Mouse (Mus musculus): ENCODE results near the gene Epha4. TPM values are rescaled to one million over a fixed set of nuclear protein-coding genes. Genes with fewer than 3 reads are reported as not detected.

The Epha4 gene
- total and polyA plus RNA-seq, 3 experiments = 3.9 to 26.0 (median 13.0) TPM

DNA sequence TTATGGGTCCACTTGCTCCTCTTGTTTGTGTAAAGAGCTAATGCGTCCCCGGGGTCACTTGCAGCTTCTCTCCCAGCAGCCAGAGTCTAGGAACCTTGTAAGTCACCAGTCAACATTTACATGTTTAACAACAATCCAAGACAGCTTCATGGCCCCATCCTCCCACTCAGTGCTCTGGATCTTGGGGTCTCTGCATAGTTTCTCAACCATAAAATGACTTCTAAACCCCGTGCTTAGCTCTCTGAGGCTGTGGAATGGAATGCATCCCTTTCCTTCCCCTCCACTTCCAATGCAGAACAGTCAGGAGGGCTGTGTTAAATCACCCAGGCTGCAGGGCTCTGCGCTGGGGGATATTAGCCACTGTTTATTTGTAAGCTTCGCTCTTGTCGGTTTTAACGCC is 178.0 kb downstream of the Epha4 start:
- no peak for DNase-seq (ENCODE audit: extremely low read depth)
- Histone ChIP-seq H3K9ac (ENCODE audit: insufficient read depth, low read depth) (no peak overlapping the region), H3K4me1 (ENCODE audit: control insufficient read depth in 1 of 2, insufficient read depth in 2 of 2) (peaks cover 0 to 12% of the 10 kb centered on the region in 2 experiments; a peak in 2 of 4 replicates), H3K79me2 (replicated peaks; ENCODE audit: control insufficient read depth, extremely low read depth, insufficient read depth, poor library complexity, severe bottlenecking) (no peaks in the 10 kb centered on the region), H3K4me3 (replicated peaks in 1 of 3; ENCODE audit: low read depth in 2 of 3, low read length in 2 of 3, poor library complexity in 1 of 3) (no peak overlapping the region), H3K9me3 (replicated peaks; ENCODE audit: low read length) (no peaks in the 10 kb centered on the region), H3K4me2 (ENCODE audit: insufficient read depth, low read depth, poor library complexity, severe bottlenecking) (no peak overlapping the region), H3K27ac (ENCODE audit: insufficient read depth, low read depth) (no peak overlapping the region), H3K36me3 (replicated peaks in 1 of 2; ENCODE audit: control insufficient read depth in 1 of 2, insufficient read depth in 1 of 2, low read length in 1 of 2) (no peaks in the 10 kb centered on the region), H3K27me3 (replicated peaks) (no peaks in the 10 kb centered on the region)
- no peak for TF ChIP-seq JUND (conservative IDR thresholded peaks at IDR 0.05; ENCODE audit: low read depth, low read length)
- TF ChIP-seq CHD1 (IDR thresholded peaks at IDR 0.05; ENCODE audit: low read depth, low read length) = no peak
- no peak for TF ChIP-seq RAD21 (IDR thresholded peaks at IDR 0.05; ENCODE audit: low read depth, low read length)
- TF ChIP-seq ZMIZ1 (IDR thresholded peaks at IDR 0.05; ENCODE audit: low read depth, low read length) = no peak
- TF ChIP-seq E2F4 (IDR thresholded peaks at IDR 0.05; ENCODE audit: insufficient replicate concordance, low read depth, low read length) = no peak
- no peak for TF ChIP-seq SMC3 (IDR thresholded peaks at IDR 0.05; ENCODE audit: low read depth, low read length)
- no peak for TF ChIP-seq PAX5 (IDR thresholded peaks at IDR 0.05; ENCODE audit: low read length)
- no peak for TF ChIP-seq NELFE (IDR thresholded peaks at IDR 0.05; ENCODE audit: low read depth, low read length)
- no peak for TF ChIP-seq USF1 (IDR thresholded peaks at IDR 0.05; ENCODE audit: low read depth, low read length)
- no peak for TF ChIP-seq POLR2A (IDR thresholded peaks at IDR 0.05; ENCODE audit: low read depth, low read length)
- TF ChIP-seq MEF2A (IDR thresholded peaks at IDR 0.05; ENCODE audit: borderline replicate concordance, low read depth, low read length) = no peak
- no peak for TF ChIP-seq TBP (conservative IDR thresholded peaks at IDR 0.05; ENCODE audit: low read depth, low read length)
- no peak for TF ChIP-seq MAZ (IDR thresholded peaks at IDR 0.05; ENCODE audit: low read depth, low read length)
- no peak for TF ChIP-seq ZNF384 (IDR thresholded peaks at IDR 0.05; ENCODE audit: low read depth, low read length)
- no peak for TF ChIP-seq RCOR1 (conservative IDR thresholded peaks at IDR 0.05; ENCODE audit: low read depth, low read length)
- no peak for TF ChIP-seq ZKSCAN1 (IDR thresholded peaks at IDR 0.05; ENCODE audit: borderline replicate concordance, low read depth, low read length)
- dilution Hi-C loops (cut with MboI; ENCODE audit: extremely low pct_ligation_motif_present, extremely low pct_unique_long_range_greater_than_20kb, low sequenced_read_pairs) (no loop called here), in situ Hi-C loops (cut with MboI; ENCODE audit: low pct_ligation_motif_present, low pct_unique_long_range_greater_than_20kb, low sequenced_read_pairs) (no loop called here)

DNA sequence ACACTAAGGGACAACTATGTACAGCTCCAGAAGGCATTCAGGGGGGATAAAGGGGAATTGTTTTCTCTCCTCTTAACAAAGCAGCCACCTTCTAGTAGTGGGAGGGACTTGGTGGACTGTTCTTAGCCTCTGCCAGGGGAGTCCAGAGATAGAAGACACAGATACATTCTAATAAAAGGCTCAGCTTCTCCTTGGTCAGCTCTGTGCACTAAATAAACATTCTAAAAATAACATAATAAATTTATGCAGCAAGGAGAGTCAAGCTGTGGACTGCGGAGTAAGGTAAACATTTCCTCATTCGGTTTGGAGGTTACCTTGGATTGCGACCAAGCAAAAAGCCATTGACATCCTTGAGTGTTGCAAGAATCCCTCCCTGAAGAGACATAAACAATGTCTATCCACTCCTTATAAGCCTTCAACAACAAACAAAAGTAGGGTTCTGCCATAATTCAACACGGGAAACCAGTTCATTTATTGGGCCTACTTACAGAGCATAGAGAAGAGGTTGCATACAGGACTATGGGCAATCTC is 196.2 kb downstream of the Epha4 start:
- no peaks in the 10 kb centered on the region for H3K27me3 ChIP-seq (replicated peaks)
- no peak overlapping the region for H3K4me2 ChIP-seq (ENCODE audit: insufficient read depth, low read depth, poor library complexity, severe bottlenecking)
- in situ Hi-C loops (cut with MboI; ENCODE audit: low pct_ligation_motif_present, low pct_unique_long_range_greater_than_20kb, low sequenced_read_pairs) (no loop called here), dilution Hi-C loops (cut with MboI; ENCODE audit: extremely low pct_ligation_motif_present, extremely low pct_unique_long_range_greater_than_20kb, low sequenced_read_pairs) (no loop called here)
- no peaks in the 10 kb centered on the region for H3K79me2 ChIP-seq (replicated peaks; ENCODE audit: control insufficient read depth, extremely low read depth, insufficient read depth, poor library complexity, severe bottlenecking)
- H3K27ac ChIP-seq (ENCODE audit: insufficient read depth, low read depth) = no peak overlapping the region
- no peaks in the 10 kb centered on the region for H3K36me3 ChIP-seq (replicated peaks in 1 of 2; ENCODE audit: control insufficient read depth in 1 of 2, insufficient read depth in 1 of 2, low read length in 1 of 2)
- no peak overlapping the region for H3K4me3 ChIP-seq (replicated peaks in 1 of 3; ENCODE audit: low read depth in 2 of 3, low read length in 2 of 3, poor library complexity in 1 of 3)
- TF ChIP-seq MAZ (IDR thresholded peaks at IDR 0.05; ENCODE audit: low read depth, low read length) (no peak), GABPA (IDR thresholded peaks at IDR 0.05; ENCODE audit: insufficient replicate concordance, low read depth, low read length) (no peak), SIN3A (IDR thresholded peaks at IDR 0.05; ENCODE audit: low read length) (no peak), IRF4 (IDR thresholded peaks at IDR 0.05; ENCODE audit: low read depth, low read length) (no peak), ZMIZ1 (IDR thresholded peaks at IDR 0.05; ENCODE audit: low read depth, low read length) (no peak), USF1 (IDR thresholded peaks at IDR 0.05; ENCODE audit: low read depth, low read length) (no peak), CHD2 (IDR thresholded peaks at IDR 0.05; ENCODE audit: low read length) (no peak), MXI1 (IDR thresholded peaks at IDR 0.05; ENCODE audit: low read depth, low read length) (no peak)
- H3K9me3 ChIP-seq (replicated peaks; ENCODE audit: low read length) = peaks cover 5% of the 10 kb centered on the region
- peaks cover 4 to 19% of the 10 kb centered on the region in 2 experiments; a peak in 2 of 4 replicates for H3K4me1 ChIP-seq (ENCODE audit: control insufficient read depth in 1 of 2, insufficient read depth in 2 of 2)
- no peak overlapping the region for H3K9ac ChIP-seq (ENCODE audit: insufficient read depth, low read depth)
- no peak for DNase-seq (ENCODE audit: extremely low read depth)
